Mouse (Mus musculus): Measurements from ENCODE around the gene Slc25a20. TPM values are rescaled to one million over a fixed set of nuclear protein-coding genes. Genes with fewer than 3 reads are reported as not detected.

The Slc25a20 gene
- total RNA-seq, 2 experiments from 2014 or later: 2.0 to 4.2 TPM

DNA sequence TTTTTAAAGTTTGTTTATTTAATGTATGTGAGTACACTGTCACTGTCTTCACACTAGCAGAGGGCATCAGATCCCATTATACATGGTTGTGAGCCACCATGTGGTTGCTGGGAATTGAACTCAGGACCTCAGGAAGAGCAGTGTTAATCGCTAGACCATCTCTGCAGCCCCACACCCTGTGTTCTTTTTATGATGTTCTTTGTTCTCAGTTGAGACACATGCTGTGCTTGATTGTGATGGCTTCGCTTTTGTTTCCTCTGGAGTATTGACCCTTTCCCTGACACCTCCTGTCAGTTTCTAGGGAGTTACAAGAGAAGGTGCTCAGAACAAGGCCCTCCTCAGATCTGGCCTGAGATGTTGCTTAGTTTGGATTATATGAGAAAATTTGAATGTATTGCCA, 61.9 kb downstream of the Slc25a20 start:
- no peak for ATAC-seq (replicated peaks; ENCODE audit: low FRiP score, poor library complexity, severe bottlenecking)

DNA sequence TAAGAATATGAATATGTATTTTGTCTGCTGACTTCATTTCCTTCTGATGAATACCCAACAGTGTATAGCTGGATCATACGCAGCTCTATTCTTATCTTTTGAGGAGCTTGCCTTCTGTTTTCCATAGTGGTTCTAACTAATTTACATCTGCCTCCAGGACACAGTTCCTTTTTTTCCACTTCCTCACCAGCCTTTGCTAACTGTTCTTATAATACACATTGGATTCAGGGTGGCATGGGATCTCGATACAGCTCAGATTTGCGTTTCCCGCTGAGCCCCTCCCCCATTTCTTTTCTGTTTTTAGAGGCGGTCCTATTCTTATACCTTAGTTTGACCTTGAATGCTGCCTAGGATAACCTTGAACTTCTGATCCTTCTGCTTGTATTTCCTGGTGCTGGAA, 64.2 kb downstream of the Slc25a20 start:
- ATAC-seq (replicated peaks; ENCODE audit: low FRiP score, poor library complexity, severe bottlenecking): no peak

DNA sequence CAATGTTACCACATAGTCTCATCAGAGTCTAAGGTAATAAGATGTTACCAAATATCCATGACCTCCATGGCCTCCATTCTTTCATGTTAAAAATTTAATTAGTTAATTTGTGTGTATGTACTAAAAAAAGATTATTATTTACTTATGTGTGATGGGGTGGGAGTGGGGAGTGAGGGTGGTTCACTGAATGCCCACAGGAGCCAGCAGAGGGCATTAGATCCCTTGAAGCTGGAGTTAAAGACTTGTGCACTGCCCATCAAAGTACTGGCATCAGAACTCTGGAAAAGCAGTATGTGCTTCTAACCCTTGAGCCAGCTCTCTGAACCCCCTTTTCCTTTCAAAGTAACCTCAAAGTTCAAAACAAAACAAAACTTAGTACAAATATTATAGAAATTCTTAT, 67.2 kb downstream of the Slc25a20 start:
- no peak for ATAC-seq (replicated peaks; ENCODE audit: low FRiP score, poor library complexity, severe bottlenecking)

DNA sequence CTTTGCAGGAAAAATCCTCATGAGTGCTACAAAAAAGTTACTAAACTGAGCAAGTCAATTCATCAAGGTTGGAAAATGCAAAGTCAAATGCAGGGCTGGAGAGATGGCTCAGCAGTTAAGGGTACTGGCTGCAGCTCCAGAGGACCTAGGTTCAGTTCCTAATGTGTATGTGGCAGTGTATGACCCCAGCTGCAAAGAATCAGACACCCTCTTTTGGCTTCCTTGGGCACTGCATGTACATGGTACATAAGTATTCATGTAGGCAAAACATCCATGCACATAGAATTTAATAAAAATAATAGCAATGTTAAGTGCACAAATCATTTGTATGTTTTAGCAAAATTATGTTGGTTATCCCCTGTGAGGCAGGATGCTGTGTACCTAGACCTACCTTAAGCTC, 70.6 kb downstream of the Slc25a20 start:
- ATAC-seq (replicated peaks; ENCODE audit: low FRiP score, poor library complexity, severe bottlenecking): no peak

Other genes starting within 250 kb of the Slc25a20 start
- not detected in 2 replicates for gene Ccdc36, start 233.6 kb upstream of the Slc25a20 start, total RNA-seq (2015; ENCODE audit: low replicate concordance)
- 1.1 TPM in 1 of 2 replicates, not detected in the other for gene Ccdc36, start 233.6 kb upstream of the Slc25a20 start, total RNA-seq (2017; ENCODE audit: low replicate concordance)
- not detected in 2 replicates for gene BC048562, start 225.6 kb upstream of the Slc25a20 start, total RNA-seq (2015; ENCODE audit: low replicate concordance)
- not detected in 2 replicates for gene BC048562, start 225.6 kb upstream of the Slc25a20 start, total RNA-seq (2017; ENCODE audit: low replicate concordance)
- gene Ccdc71, start 201.6 kb upstream of the Slc25a20 start, total RNA-seq (2015; ENCODE audit: low replicate concordance): 3.4 and 23.4 TPM in 2 replicates
- 9.5 and 14.6 TPM in 2 replicates for gene Ccdc71, start 201.6 kb upstream of the Slc25a20 start, total RNA-seq (2017; ENCODE audit: low replicate concordance)
- 2.5 and 2.9 TPM in 2 replicates for gene Klhdc8b, start 200.5 kb upstream of the Slc25a20 start, total RNA-seq (2015; ENCODE audit: low replicate concordance)
- 5.4 TPM in 1 of 2 replicates, not detected in the other for gene Klhdc8b, start 200.5 kb upstream of the Slc25a20 start, total RNA-seq (2017; ENCODE audit: low replicate concordance)
- gene Lamb2, start 182.4 kb upstream of the Slc25a20 start, total RNA-seq (2015; ENCODE audit: low replicate concordance): not detected in 2 replicates
- gene Lamb2, start 182.4 kb upstream of the Slc25a20 start, total RNA-seq (2017; ENCODE audit: low replicate concordance): not detected in 2 replicates
- 52.6 and 63.7 TPM in 2 replicates for gene Usp19, start 171.5 kb upstream of the Slc25a20 start, total RNA-seq (2015; ENCODE audit: low replicate concordance)
- gene Usp19, start 171.5 kb upstream of the Slc25a20 start, total RNA-seq (2017; ENCODE audit: low replicate concordance): 54.7 and 58.7 TPM in 2 replicates
- 67.5 and 85.1 TPM in 2 replicates for gene Qars, start 154.4 kb upstream of the Slc25a20 start, total RNA-seq (2015; ENCODE audit: low replicate concordance)
- 78.3 and 79.2 TPM in 2 replicates for gene Qars, start 154.4 kb upstream of the Slc25a20 start, total RNA-seq (2017; ENCODE audit: low replicate concordance)
- 92.6 and 141 TPM in 2 replicates for gene Qrich1, start 145.3 kb upstream of the Slc25a20 start, total RNA-seq (2015; ENCODE audit: low replicate concordance)
- gene Qrich1, start 145.3 kb upstream of the Slc25a20 start, total RNA-seq (2017; ENCODE audit: low replicate concordance): 117 and 139 TPM in 2 replicates
- 28.8 and 75.0 TPM in 2 replicates for gene Impdh2, start 101.8 kb upstream of the Slc25a20 start, total RNA-seq (2015; ENCODE audit: low replicate concordance)
- gene Impdh2, start 101.8 kb upstream of the Slc25a20 start, total RNA-seq (2017; ENCODE audit: low replicate concordance): 37.1 and 46.5 TPM in 2 replicates
- gene Ndufaf3, start 94.7 kb upstream of the Slc25a20 start, total RNA-seq (2015; ENCODE audit: low replicate concordance): 16.3 and 22.0 TPM in 2 replicates
- gene Ndufaf3, start 94.7 kb upstream of the Slc25a20 start, total RNA-seq (2017; ENCODE audit: low replicate concordance): 1.4 and 37.6 TPM in 2 replicates
- gene Dalrd3, start 92.2 kb upstream of the Slc25a20 start, total RNA-seq (2015; ENCODE audit: low replicate concordance): 47.8 and 48.7 TPM in 2 replicates
- 18.7 and 23.7 TPM in 2 replicates for gene Dalrd3, start 92.2 kb upstream of the Slc25a20 start, total RNA-seq (2017; ENCODE audit: low replicate concordance)
- gene Wdr6, start 83.3 kb upstream of the Slc25a20 start, total RNA-seq (2015; ENCODE audit: low replicate concordance): 2.9 and 6.8 TPM in 2 replicates
- gene Wdr6, start 83.3 kb upstream of the Slc25a20 start, total RNA-seq (2017; ENCODE audit: low replicate concordance): 1.4 and 3.7 TPM in 2 replicates
- gene P4htm, start 64.4 kb upstream of the Slc25a20 start, total RNA-seq (2015; ENCODE audit: low replicate concordance): not detected in 2 replicates
- gene P4htm, start 64.4 kb upstream of the Slc25a20 start, total RNA-seq (2017; ENCODE audit: low replicate concordance): not detected in 2 replicates
- gene Arih2, start 12.7 kb upstream of the Slc25a20 start, total RNA-seq (2015; ENCODE audit: low replicate concordance): 36.0 and 49.4 TPM in 2 replicates
- gene Arih2, start 12.7 kb upstream of the Slc25a20 start, total RNA-seq (2017; ENCODE audit: low replicate concordance): 77.1 and 79.9 TPM in 2 replicates
- gene Prkar2a, start 27.2 kb downstream of the Slc25a20 start, total RNA-seq (2015; ENCODE audit: low replicate concordance): 1.4 and 10.9 TPM in 2 replicates
- gene Prkar2a, start 27.2 kb downstream of the Slc25a20 start, total RNA-seq (2017; ENCODE audit: low replicate concordance): 1.4 and 1.5 TPM in 2 replicates
- 16.2 and 32.7 TPM in 2 replicates for gene Ip6k2, start 121.7 kb downstream of the Slc25a20 start, total RNA-seq (2015; ENCODE audit: low replicate concordance)
- 32.5 and 80.9 TPM in 2 replicates for gene Ip6k2, start 121.7 kb downstream of the Slc25a20 start, total RNA-seq (2017; ENCODE audit: low replicate concordance)
- 2.9 and 6.1 TPM in 2 replicates for gene Nckipsd, start 146.3 kb downstream of the Slc25a20 start, total RNA-seq (2015; ENCODE audit: low replicate concordance)
- 9.8 and 20.6 TPM in 2 replicates for gene Nckipsd, start 146.3 kb downstream of the Slc25a20 start, total RNA-seq (2017; ENCODE audit: low replicate concordance)
- gene Celsr3, start 164.2 kb downstream of the Slc25a20 start, total RNA-seq (2015; ENCODE audit: low replicate concordance): 2.9 and 4.3 TPM in 2 replicates
- 0.51 and 0.61 TPM in 2 replicates for gene Celsr3, start 164.2 kb downstream of the Slc25a20 start, total RNA-seq (2017; ENCODE audit: low replicate concordance)
- not detected in 2 replicates for gene Slc26a6, start 191.2 kb downstream of the Slc25a20 start, total RNA-seq (2015; ENCODE audit: low replicate concordance)
- not detected in 2 replicates for gene Slc26a6, start 191.2 kb downstream of the Slc25a20 start, total RNA-seq (2017; ENCODE audit: low replicate concordance)